Mouse (Mus musculus): ENCODE data around the gene Dnah2. TPM values are rescaled to one million over a fixed set of nuclear protein-coding genes. Genes with fewer than 3 reads are reported as not detected.
"Not testable (repeated sequence)": the region's sequence is repeated elsewhere in the genome, so short reads cannot be mapped to it uniquely, and the experiment has no call there.

Gene Dnah2
- polyA plus RNA-seq, 1 experiment from 2014 or later, result 0.36 TPM

- Histone ChIP-seq H3K4me3 (ENCODE audit: control insufficient read depth in 1 of 2, insufficient read depth in 1 of 2, low read depth in 1 of 2, low read length in 2 of 2) (no peak overlapping the region), H3K27me3 (ENCODE audit: control insufficient read depth, insufficient read depth, low read length) (no peaks in the 10 kb centered on the region), H3K27ac (replicated peaks in 1 of 2; ENCODE audit: control insufficient read depth in 1 of 2, insufficient read depth in 1 of 2, low read depth in 2 of 2, low read length in 2 of 2) (no peak overlapping the region), H3K36me3 (ENCODE audit: control insufficient read depth, insufficient read depth, low read length) (no peaks in the 10 kb centered on the region), H3K9me3 (ENCODE audit: control insufficient read depth, low read length) (no peaks in the 10 kb centered on the region), H3K9ac (ENCODE audit: low read length) (no peak overlapping the region), H3K4me2 (ENCODE audit: low read length) (no peak overlapping the region), H3K4me1 (ENCODE audit: control insufficient read depth in 2 of 2, insufficient read depth in 2 of 2, low read length in 2 of 2) (peaks cover 11 to 13% of the 10 kb centered on the region in 2 experiments; a peak in 3 of 4 replicates)
- 46% methylated on average over 3 of the region's 3 CpGs for WGBS
- no peak for ATAC-seq (ENCODE audit: insufficient number of reproducible peaks, insufficient read depth, low FRiP score, low read depth)
Observed at GRCm38 (mm10) chr11:69543598-69543997, 5.3 kb downstream of the Dnah2 start.

DNA sequence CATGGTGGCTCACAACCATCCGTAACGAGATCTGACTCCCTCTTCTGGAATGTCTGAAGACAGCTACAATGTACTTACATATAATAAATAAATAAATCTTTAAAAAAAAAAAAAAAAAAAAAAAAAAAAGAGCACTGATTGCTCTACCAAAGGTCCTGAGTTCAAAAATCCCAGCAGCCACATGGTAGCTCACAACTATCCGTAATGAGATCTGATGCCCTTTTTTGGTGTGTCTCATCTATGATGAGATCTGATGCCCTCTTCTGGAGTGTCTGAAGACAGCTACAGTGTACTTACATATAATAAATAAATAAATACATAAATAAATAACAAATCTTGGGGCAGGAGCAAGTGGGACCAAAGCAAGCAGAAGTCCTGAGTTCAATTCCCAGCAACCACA, 7.2 kb downstream of the Dnah2 start:
- not testable (repeated sequence) for H3K27me3 ChIP-seq (ENCODE audit: control insufficient read depth, insufficient read depth, low read length); ATAC-seq (ENCODE audit: insufficient number of reproducible peaks, insufficient read depth, low FRiP score, low read depth)
- WGBS, result 61% methylated on average over 1 of the region's 3 CpGs

GRCm38 (mm10) chr11:69540700-69541099, 8.2 kb downstream of the Dnah2 start:
- no peak for ATAC-seq (ENCODE audit: insufficient number of reproducible peaks, insufficient read depth, low FRiP score, low read depth)
- Histone ChIP-seq H3K36me3 (ENCODE audit: control insufficient read depth, insufficient read depth, low read length) (no peaks in the 10 kb centered on the region), H3K27me3 (ENCODE audit: control insufficient read depth, insufficient read depth, low read length) (no peaks in the 10 kb centered on the region), H3K4me1 (ENCODE audit: control insufficient read depth in 2 of 2, insufficient read depth in 2 of 2, low read length in 2 of 2) (no peaks in the 10 kb centered on the region), H3K4me2 (ENCODE audit: low read length) (no peak overlapping the region), H3K9ac (ENCODE audit: low read length) (no peak overlapping the region), H3K27ac (replicated peaks in 1 of 2; ENCODE audit: control insufficient read depth in 1 of 2, insufficient read depth in 1 of 2, low read depth in 2 of 2, low read length in 2 of 2) (no peak overlapping the region), H3K9me3 (ENCODE audit: control insufficient read depth, low read length) (no peaks in the 10 kb centered on the region), H3K4me3 (ENCODE audit: control insufficient read depth in 1 of 2, insufficient read depth in 1 of 2, low read depth in 1 of 2, low read length in 2 of 2) (no peak overlapping the region)
- 75% methylated on average over 2 of the region's 2 CpGs for WGBS

More for the DNA sequence above, 7.2 kb downstream of the Dnah2 start:
- H3K4me1 ChIP-seq (ENCODE audit: control insufficient read depth in 2 of 2, insufficient read depth in 2 of 2, low read length in 2 of 2); H3K4me2 ChIP-seq (ENCODE audit: low read length); H3K27ac ChIP-seq (replicated peaks in 1 of 2; ENCODE audit: control insufficient read depth in 1 of 2, insufficient read depth in 1 of 2, low read depth in 2 of 2, low read length in 2 of 2); H3K9ac ChIP-seq (ENCODE audit: low read length); H3K4me3 ChIP-seq (ENCODE audit: control insufficient read depth in 1 of 2, insufficient read depth in 1 of 2, low read depth in 1 of 2, low read length in 2 of 2); H3K9me3 ChIP-seq (ENCODE audit: control insufficient read depth, low read length); H3K36me3 ChIP-seq (ENCODE audit: control insufficient read depth, insufficient read depth, low read length): not testable (repeated sequence)

- Histone ChIP-seq H3K4me3 (ENCODE audit: control insufficient read depth in 1 of 2, insufficient read depth in 1 of 2, low read depth in 1 of 2, low read length in 2 of 2) (no peak overlapping the region), H3K4me2 (ENCODE audit: low read length) (no peak overlapping the region), H3K27ac (replicated peaks in 1 of 2; ENCODE audit: control insufficient read depth in 1 of 2, insufficient read depth in 1 of 2, low read depth in 2 of 2, low read length in 2 of 2) (no peak overlapping the region), H3K36me3 (ENCODE audit: control insufficient read depth, insufficient read depth, low read length) (no peaks in the 10 kb centered on the region), H3K27me3 (ENCODE audit: control insufficient read depth, insufficient read depth, low read length) (no peaks in the 10 kb centered on the region), H3K4me1 (ENCODE audit: control insufficient read depth in 2 of 2, insufficient read depth in 2 of 2, low read length in 2 of 2) (no peaks in the 10 kb centered on the region), H3K9me3 (ENCODE audit: control insufficient read depth, low read length) (no peaks in the 10 kb centered on the region), H3K9ac (ENCODE audit: low read length) (no peak overlapping the region)
- WGBS, result 68% methylated on average over 1 of the region's 1 CpGs
- ATAC-seq (ENCODE audit: insufficient number of reproducible peaks, insufficient read depth, low FRiP score, low read depth), result no peak
Observed at GRCm38 (mm10) chr11:69534990-69535389, 13.9 kb downstream of the Dnah2 start.

DNA sequence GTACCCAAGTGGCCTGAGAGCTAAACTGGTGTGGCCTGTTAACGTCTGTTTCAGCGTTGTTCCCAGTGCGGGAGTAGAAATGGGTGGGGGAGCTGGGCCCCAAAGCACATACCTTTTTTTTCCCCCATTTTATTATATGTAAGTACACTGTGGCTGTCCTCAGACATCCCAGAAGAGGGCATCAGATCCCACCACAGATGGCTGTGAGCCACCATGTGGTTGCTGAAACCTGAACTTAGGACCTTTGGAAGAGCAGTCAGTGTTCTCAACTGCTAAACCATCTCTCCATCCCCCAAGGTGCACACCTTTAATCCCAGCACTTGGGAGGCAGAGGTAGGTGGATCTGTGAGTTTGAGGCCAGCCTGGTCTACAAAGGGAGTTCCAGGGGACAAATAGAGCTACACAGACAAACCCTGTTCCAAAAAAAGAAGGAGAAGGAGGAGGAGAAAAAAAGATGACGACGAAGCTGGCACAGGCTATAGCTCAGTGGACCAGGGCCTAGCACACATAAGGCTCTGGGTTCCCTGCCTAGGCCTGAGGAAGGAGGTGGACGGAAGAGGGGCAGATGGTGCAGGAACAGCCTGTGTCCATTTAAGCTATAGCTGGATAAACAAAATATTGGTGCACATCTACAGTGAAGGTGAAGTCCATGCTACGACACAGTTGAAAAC, 16.3 kb downstream of the Dnah2 start:
- no peak overlapping the region for H3K9ac ChIP-seq (ENCODE audit: low read length)
- H3K27me3 ChIP-seq (ENCODE audit: control insufficient read depth, insufficient read depth, low read length), result peaks cover 4% of the 10 kb centered on the region; the same call in 1 of the 2 replicates
- no peaks in the 10 kb centered on the region for H3K9me3 ChIP-seq (ENCODE audit: control insufficient read depth, low read length)
- ATAC-seq (ENCODE audit: insufficient number of reproducible peaks, insufficient read depth, low FRiP score, low read depth), result no peak
- WGBS, result 75% methylated on average over 7 of the region's 7 CpGs
- peaks cover 0 to under 1% of the 10 kb centered on the region in 2 experiments; a peak in 2 of 4 replicates for H3K4me1 ChIP-seq (ENCODE audit: control insufficient read depth in 2 of 2, insufficient read depth in 2 of 2, low read length in 2 of 2)
- H3K27ac ChIP-seq (replicated peaks in 1 of 2; ENCODE audit: control insufficient read depth in 1 of 2, insufficient read depth in 1 of 2, low read depth in 2 of 2, low read length in 2 of 2), result no peak overlapping the region
- no peak overlapping the region for H3K4me3 ChIP-seq (ENCODE audit: control insufficient read depth in 1 of 2, insufficient read depth in 1 of 2, low read depth in 1 of 2, low read length in 2 of 2)
- no peak overlapping the region for H3K4me2 ChIP-seq (ENCODE audit: low read length)
- H3K36me3 ChIP-seq (ENCODE audit: control insufficient read depth, insufficient read depth, low read length), result no peaks in the 10 kb centered on the region

DNA sequence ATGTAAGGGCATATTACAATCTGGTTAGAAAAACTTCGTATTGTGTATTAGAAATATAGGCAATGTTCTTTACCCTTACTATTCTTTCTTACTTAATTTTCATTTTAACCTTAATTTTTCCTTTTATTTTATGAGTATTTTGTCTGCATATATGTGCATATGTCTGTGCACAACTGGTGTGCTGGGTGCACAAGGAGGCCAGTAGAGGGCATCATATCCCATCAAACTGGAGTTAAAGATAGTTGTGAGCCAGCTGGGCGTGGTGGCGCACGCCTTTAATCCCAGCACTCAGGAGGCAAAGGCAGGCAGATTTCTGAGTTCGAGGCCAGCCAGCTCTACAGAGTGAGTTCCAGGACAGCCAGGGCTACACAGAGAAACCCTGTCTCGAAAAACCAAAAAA, 18.2 kb downstream of the Dnah2 start:
- H3K4me1 ChIP-seq (ENCODE audit: control insufficient read depth in 2 of 2, insufficient read depth in 2 of 2, low read length in 2 of 2); H3K27me3 ChIP-seq (ENCODE audit: control insufficient read depth, insufficient read depth, low read length); H3K9me3 ChIP-seq (ENCODE audit: control insufficient read depth, low read length); ATAC-seq (ENCODE audit: insufficient number of reproducible peaks, insufficient read depth, low FRiP score, low read depth); H3K9ac ChIP-seq (ENCODE audit: low read length); H3K4me3 ChIP-seq (ENCODE audit: control insufficient read depth in 1 of 2, insufficient read depth in 1 of 2, low read depth in 1 of 2, low read length in 2 of 2); H3K36me3 ChIP-seq (ENCODE audit: control insufficient read depth, insufficient read depth, low read length); H3K27ac ChIP-seq (replicated peaks in 1 of 2; ENCODE audit: control insufficient read depth in 1 of 2, insufficient read depth in 1 of 2, low read depth in 2 of 2, low read length in 2 of 2); H3K4me2 ChIP-seq (ENCODE audit: low read length): not testable (repeated sequence)
- WGBS, result 79% methylated on average over 6 of the region's 6 CpGs

DNA sequence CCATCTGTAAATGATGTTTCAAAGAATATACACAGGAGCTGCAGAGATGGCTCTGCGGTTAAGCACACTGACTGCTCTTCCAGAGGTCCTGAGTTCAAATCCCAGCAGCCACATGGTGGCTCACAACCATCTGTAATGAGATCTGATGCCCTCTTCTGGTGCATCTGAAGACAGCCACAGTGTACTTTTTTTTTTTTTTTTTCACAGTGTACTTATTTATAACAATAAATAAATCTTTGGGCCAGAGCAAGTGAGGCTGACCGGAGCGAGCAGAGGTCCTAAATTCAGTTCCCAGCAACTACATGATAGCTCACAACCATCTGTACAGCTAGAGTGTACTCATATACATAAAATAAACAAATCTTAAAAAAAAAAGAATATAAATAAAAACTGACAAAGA, 18.6 kb downstream of the Dnah2 start:
- ATAC-seq (ENCODE audit: insufficient number of reproducible peaks, insufficient read depth, low FRiP score, low read depth); H3K27me3 ChIP-seq (ENCODE audit: control insufficient read depth, insufficient read depth, low read length); H3K9ac ChIP-seq (ENCODE audit: low read length); H3K4me1 ChIP-seq (ENCODE audit: control insufficient read depth in 2 of 2, insufficient read depth in 2 of 2, low read length in 2 of 2); H3K9me3 ChIP-seq (ENCODE audit: control insufficient read depth, low read length); H3K36me3 ChIP-seq (ENCODE audit: control insufficient read depth, insufficient read depth, low read length); H3K27ac ChIP-seq (replicated peaks in 1 of 2; ENCODE audit: control insufficient read depth in 1 of 2, insufficient read depth in 1 of 2, low read depth in 2 of 2, low read length in 2 of 2); H3K4me3 ChIP-seq (ENCODE audit: control insufficient read depth in 1 of 2, insufficient read depth in 1 of 2, low read depth in 1 of 2, low read length in 2 of 2); H3K4me2 ChIP-seq (ENCODE audit: low read length): not testable (repeated sequence)
- WGBS, result 85% methylated on average over 3 of the region's 3 CpGs

- peaks cover 6% of the 10 kb centered on the region; the same call in 1 of the 2 replicates for H3K27me3 ChIP-seq (ENCODE audit: control insufficient read depth, insufficient read depth, low read length)
- H3K9ac ChIP-seq (ENCODE audit: low read length), result no peak overlapping the region
- H3K4me3 ChIP-seq (ENCODE audit: control insufficient read depth in 1 of 2, insufficient read depth in 1 of 2, low read depth in 1 of 2, low read length in 2 of 2), result no peak overlapping the region
- peaks cover 2 to 5% of the 10 kb centered on the region in 2 experiments; a peak in 3 of 4 replicates for H3K4me1 ChIP-seq (ENCODE audit: control insufficient read depth in 2 of 2, insufficient read depth in 2 of 2, low read length in 2 of 2)
- WGBS, result 87% methylated on average over 4 of the region's 4 CpGs
- no peak overlapping the region for H3K27ac ChIP-seq (replicated peaks in 1 of 2; ENCODE audit: control insufficient read depth in 1 of 2, insufficient read depth in 1 of 2, low read depth in 2 of 2, low read length in 2 of 2)
- no peak overlapping the region for H3K4me2 ChIP-seq (ENCODE audit: low read length)
- H3K36me3 ChIP-seq (ENCODE audit: control insufficient read depth, insufficient read depth, low read length), result no peaks in the 10 kb centered on the region
- ATAC-seq (ENCODE audit: insufficient number of reproducible peaks, insufficient read depth, low FRiP score, low read depth), result no peak
- no peaks in the 10 kb centered on the region for H3K9me3 ChIP-seq (ENCODE audit: control insufficient read depth, low read length)
Observed at GRCm38 (mm10) chr11:69528031-69528390, 20.9 kb downstream of the Dnah2 start.
